Mouse (Mus musculus): ENCODE measurements around the gene S100a16. TPM values are rescaled to one million over a fixed set of nuclear protein-coding genes. Genes with fewer than 3 reads are reported as not detected.

Gene S100a16
- polyA plus RNA-seq, 1 experiment from 2014 or later = 30.8 TPM

GRCm38 (mm10) chr3:90579433-90579832 is 42.4 kb downstream of the S100a16 start:
- H3K4me3 ChIP-seq = no peak overlapping the region
- H3K9me3 ChIP-seq (replicated peaks) = no peaks in the 10 kb centered on the region
- H3K36me3 ChIP-seq = no peaks in the 10 kb centered on the region
- no peak overlapping the region for H3K27ac ChIP-seq (replicated peaks)
- WGBS = 79% methylated on average over 7 of the region's 7 CpGs
- peaks cover 11% of the 10 kb centered on the region for H3K4me1 ChIP-seq
- no peak for DNase-seq (ENCODE audit: low spot score)
- no peaks in the 10 kb centered on the region for H3K27me3 ChIP-seq (ENCODE audit: low read depth, poor library complexity, severe bottlenecking)

- peaks cover 11% of the 10 kb centered on the region for H3K4me1 ChIP-seq
- H3K9me3 ChIP-seq (replicated peaks) = no peaks in the 10 kb centered on the region
- DNase-seq (ENCODE audit: low spot score) = no peak
- H3K27ac ChIP-seq (replicated peaks) = no peak overlapping the region
- H3K4me3 ChIP-seq = no peak overlapping the region
- WGBS = 92% methylated on average over 5 of the region's 5 CpGs
- H3K36me3 ChIP-seq = no peaks in the 10 kb centered on the region
- no peaks in the 10 kb centered on the region for H3K27me3 ChIP-seq (ENCODE audit: low read depth, poor library complexity, severe bottlenecking)
Observed at GRCm38 (mm10) chr3:90581141-90581540, 44.1 kb downstream of the S100a16 start.

- H3K36me3 ChIP-seq = no peaks in the 10 kb centered on the region
- 93% methylated on average over 1 of the region's 1 CpGs for WGBS
Observed at GRCm38 (mm10) chr3:90582156-90582555, 45.1 kb downstream of the S100a16 start.

GRCm38 (mm10) chr3:90582556-90582955 is 45.5 kb downstream of the S100a16 start:
- Histone ChIP-seq H3K27ac (replicated peaks) (no peak overlapping the region), H3K4me1 (peaks cover 11% of the 10 kb centered on the region), H3K27me3 (ENCODE audit: low read depth, poor library complexity, severe bottlenecking) (no peaks in the 10 kb centered on the region), H3K4me3 (no peak overlapping the region), H3K36me3 (no peaks in the 10 kb centered on the region), H3K9me3 (replicated peaks) (no peaks in the 10 kb centered on the region)
- WGBS = 93% methylated on average over 4 of the region's 4 CpGs
- DNase-seq (ENCODE audit: low spot score) = no peak

More at GRCm38 (mm10) chr3:90582156-90582555, 45.1 kb downstream of the S100a16 start:
- DNase-seq (ENCODE audit: low spot score) = no peak
- Histone ChIP-seq H3K9me3 (replicated peaks) (no peaks in the 10 kb centered on the region), H3K27me3 (ENCODE audit: low read depth, poor library complexity, severe bottlenecking) (no peaks in the 10 kb centered on the region), H3K4me3 (no peak overlapping the region), H3K4me1 (peaks cover 11% of the 10 kb centered on the region), H3K27ac (replicated peaks) (no peak overlapping the region)

GRCm38 (mm10) chr3:90583893-90584292 is 46.8 kb downstream of the S100a16 start:
- Histone ChIP-seq H3K27ac (replicated peaks) (0 out of 2 replicates have a peak overlapping the region, but pooled peaks have one; percentile 23), H3K36me3 (no peaks in the 10 kb centered on the region), H3K4me3 (no peak overlapping the region), H3K27me3 (ENCODE audit: low read depth, poor library complexity, severe bottlenecking) (no peaks in the 10 kb centered on the region), H3K9me3 (replicated peaks) (no peaks in the 10 kb centered on the region), H3K4me1 (peaks cover 11% of the 10 kb centered on the region)
- WGBS = 49% methylated on average over 3 of the region's 3 CpGs
- DNase-seq (ENCODE audit: low spot score) = no peak

GRCm38 (mm10) chr3:90585595-90585994 is 48.5 kb downstream of the S100a16 start:
- peak; percentile 64 for DNase-seq (ENCODE audit: low spot score)
- H3K36me3 ChIP-seq = no peaks in the 10 kb centered on the region
- H3K27me3 ChIP-seq (ENCODE audit: low read depth, poor library complexity, severe bottlenecking) = no peaks in the 10 kb centered on the region
- H3K9me3 ChIP-seq (replicated peaks) = no peaks in the 10 kb centered on the region
- 37% methylated on average over 5 of the region's 5 CpGs for WGBS
- no peak overlapping the region for H3K4me3 ChIP-seq
- H3K27ac ChIP-seq (replicated peaks) = no peak overlapping the region
- peaks cover 11% of the 10 kb centered on the region for H3K4me1 ChIP-seq

GRCm38 (mm10) chr3:90586016-90586643 is 49.1 kb downstream of the S100a16 start:
- Histone ChIP-seq H3K9me3 (replicated peaks) (no peaks in the 10 kb centered on the region), H3K27me3 (ENCODE audit: low read depth, poor library complexity, severe bottlenecking) (no peaks in the 10 kb centered on the region), H3K4me1 (peaks cover 11% of the 10 kb centered on the region), H3K4me3 (no peak overlapping the region), H3K27ac (replicated peaks) (no peak overlapping the region), H3K36me3 (no peaks in the 10 kb centered on the region)
- no peak for DNase-seq (ENCODE audit: low spot score)
- WGBS = 85% methylated on average over 15 of the region's 15 CpGs

GRCm38 (mm10) chr3:90586906-90587305 is 49.9 kb downstream of the S100a16 start:
- no peaks in the 10 kb centered on the region for H3K9me3 ChIP-seq (replicated peaks)
- DNase-seq (ENCODE audit: low spot score) = no peak
- no peaks in the 10 kb centered on the region for H3K27me3 ChIP-seq (ENCODE audit: low read depth, poor library complexity, severe bottlenecking)
- H3K4me3 ChIP-seq = no peak overlapping the region
- WGBS = 60% methylated on average over 10 of the region's 10 CpGs
- no peak overlapping the region for H3K27ac ChIP-seq (replicated peaks)
- peaks cover 11% of the 10 kb centered on the region for H3K4me1 ChIP-seq
- H3K36me3 ChIP-seq = no peaks in the 10 kb centered on the region

GRCm38 (mm10) chr3:90587361-90588101 is 50.5 kb downstream of the S100a16 start:
- H3K4me1 ChIP-seq = peaks cover 11% of the 10 kb centered on the region
- no peaks in the 10 kb centered on the region for H3K27me3 ChIP-seq (ENCODE audit: low read depth, poor library complexity, severe bottlenecking)
- WGBS = 93% methylated on average over 14 of the region's 14 CpGs
- H3K36me3 ChIP-seq = no peaks in the 10 kb centered on the region
- DNase-seq (ENCODE audit: low spot score) = no peak
- no peak overlapping the region for H3K4me3 ChIP-seq
- H3K9me3 ChIP-seq (replicated peaks) = no peaks in the 10 kb centered on the region
- no peak overlapping the region for H3K27ac ChIP-seq (replicated peaks)

GRCm38 (mm10) chr3:90589390-90589789 is 52.3 kb downstream of the S100a16 start:
- no peak for DNase-seq (ENCODE audit: low spot score)
- Histone ChIP-seq H3K9me3 (replicated peaks) (no peaks in the 10 kb centered on the region; the same call in 1 of the 2 replicates), H3K27ac (replicated peaks) (no peak overlapping the region), H3K4me3 (no peak overlapping the region), H3K36me3 (no peaks in the 10 kb centered on the region), H3K4me1 (no peaks in the 10 kb centered on the region), H3K27me3 (ENCODE audit: low read depth, poor library complexity, severe bottlenecking) (no peaks in the 10 kb centered on the region)
- WGBS = 87% methylated on average over 6 of the region's 6 CpGs

- no peak within 1 kb of the TSS for H3K27ac ChIP-seq (replicated peaks)
- no peaks in the 10 kb centered on the region for H3K36me3 ChIP-seq
- WGBS = 84% methylated on average over 8 of the region's 8 CpGs
- H3K9me3 ChIP-seq (replicated peaks) = no peaks in the 10 kb centered on the region; the same call in 1 of the 2 replicates
- DNase-seq (ENCODE audit: low spot score) = no peak
- H3K4me3 ChIP-seq = no peak within 1 kb of the TSS
- no peaks in the 10 kb centered on the region for H3K27me3 ChIP-seq (ENCODE audit: low read depth, poor library complexity, severe bottlenecking)
- no peaks in the 10 kb centered on the region for H3K4me1 ChIP-seq
Observed at GRCm38 (mm10) chr3:90589947-90590346, 52.9 kb downstream of the S100a16 start, which contains the start of gene S100a2. TSS of gene S100a2 (plus strand) at chr3:90590247.
